Mouse (Mus musculus) right cerebral cortex, postnatal 25 days (tissue): ENCODE results near the gene Filip1l.

Source experiments
- DNase-seq: peaks from one replicate; pipeline ENCODE4 v3.0.0; 2022

Gene Filip1l

GRCm38 (mm10) chr16:57573831-57574230, 220.9 kb downstream of the Filip1l start:
- DNase-seq = no peak

DNA sequence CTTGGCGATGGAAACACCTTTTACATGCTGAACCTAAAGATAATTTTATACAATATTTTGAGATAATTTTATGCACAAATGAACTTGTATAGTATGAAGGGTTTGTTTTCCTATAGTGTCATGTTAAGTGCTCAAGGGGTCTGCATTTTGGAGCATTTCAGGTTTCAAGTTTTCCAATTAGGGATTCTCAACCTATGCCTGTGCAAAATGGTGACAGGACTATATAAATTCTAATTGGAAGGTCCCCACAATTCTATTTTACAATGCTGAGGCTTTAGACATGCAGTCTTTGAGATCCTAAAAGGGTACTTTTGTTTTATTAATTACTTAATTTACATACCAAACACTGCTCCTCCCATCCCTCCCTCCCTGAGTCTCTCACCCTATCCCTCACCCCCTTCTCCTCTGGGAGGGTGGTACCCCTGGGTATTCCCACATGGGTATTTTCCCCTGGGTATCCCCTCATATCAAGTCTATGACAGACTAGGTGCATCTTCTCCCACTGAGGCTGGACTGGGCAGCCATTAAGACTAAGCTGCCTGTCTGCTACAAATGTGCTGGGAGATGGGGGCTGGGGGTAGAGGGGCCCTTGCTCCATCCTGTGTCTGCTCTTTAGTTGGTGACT, 223.0 kb downstream of the Filip1l start:
- no peak for DNase-seq

DNA sequence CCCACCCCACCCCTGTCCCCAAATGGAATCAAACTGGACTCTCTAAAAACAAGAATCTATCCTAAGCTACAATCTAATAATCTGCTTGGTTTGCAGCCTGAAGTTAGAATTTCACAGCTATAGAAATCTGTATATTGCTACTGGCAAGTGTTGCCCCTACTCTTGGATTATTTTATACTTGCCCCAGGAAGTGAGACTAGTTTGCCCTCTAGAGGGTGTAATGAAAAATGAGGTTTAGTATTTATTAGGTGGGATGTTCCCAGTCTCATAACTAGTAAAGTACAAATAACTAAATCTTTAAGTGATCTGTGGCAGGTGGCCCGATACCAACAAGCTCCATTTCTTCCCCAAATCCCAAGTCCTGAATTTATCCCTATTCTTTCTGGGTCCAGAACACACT, 224.6 kb downstream of the Filip1l start:
- DNase-seq = no peak

- no peak for DNase-seq
Observed at GRCm38 (mm10) chr16:57580041-57580440, 227.1 kb downstream of the Filip1l start.

GRCm38 (mm10) chr16:57582008-57582407, 229.1 kb downstream of the Filip1l start:
- no peak for DNase-seq

DNA sequence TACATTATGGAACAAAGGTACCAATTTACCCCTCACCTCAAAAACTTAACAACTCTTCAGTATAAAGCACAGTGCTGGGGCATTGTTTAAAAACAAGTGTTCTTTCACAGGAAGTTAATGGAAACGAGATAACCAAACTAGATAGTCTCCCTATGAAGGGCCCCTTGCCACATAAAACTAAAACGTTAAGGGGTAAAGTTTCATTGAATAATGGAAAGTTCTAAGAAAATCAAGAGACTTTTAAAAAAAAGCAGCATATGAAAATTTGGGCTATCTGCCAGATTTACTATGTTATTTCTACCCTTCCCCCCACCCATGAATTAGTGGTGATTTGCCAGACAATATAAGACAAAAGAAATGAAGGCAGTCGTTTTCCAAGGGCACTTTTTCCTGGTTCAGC, 232.3 kb downstream of the Filip1l start:
- no peak for DNase-seq

DNA sequence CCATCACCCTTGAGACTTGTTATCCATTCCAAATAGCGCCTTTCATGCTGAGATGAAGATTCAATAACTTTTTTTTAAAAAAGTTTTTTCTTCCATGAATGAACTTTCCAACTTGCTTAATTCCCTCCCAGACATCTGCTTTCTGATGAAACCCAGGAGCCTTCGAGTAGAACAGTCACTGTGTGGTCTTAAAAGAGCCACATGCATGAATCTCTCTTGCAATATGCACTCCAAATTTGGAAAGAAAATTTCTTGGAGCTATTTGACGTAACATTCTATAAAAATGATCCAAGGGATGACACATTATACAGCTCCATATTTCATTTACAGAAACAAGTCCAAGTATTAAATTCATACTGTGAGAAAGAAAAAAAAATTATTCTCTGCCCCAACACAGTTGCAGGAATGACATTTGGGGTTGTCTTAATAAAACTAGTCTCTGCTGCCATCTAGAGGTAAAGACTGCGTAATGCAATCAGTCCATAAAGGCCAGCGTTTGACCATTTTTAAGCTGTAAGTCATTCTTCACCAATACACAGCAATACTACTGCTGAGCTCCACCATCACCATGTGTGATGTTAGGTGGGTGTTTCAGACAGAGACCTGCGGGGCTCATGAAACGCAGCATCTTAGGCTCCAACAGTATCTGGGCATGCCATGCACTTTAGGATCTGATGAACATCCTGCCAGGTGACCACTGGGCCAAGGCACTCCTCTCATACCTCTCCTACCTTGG, 240.7 kb downstream of the Filip1l start:
- DNase-seq = peak; percentile 4

DNA sequence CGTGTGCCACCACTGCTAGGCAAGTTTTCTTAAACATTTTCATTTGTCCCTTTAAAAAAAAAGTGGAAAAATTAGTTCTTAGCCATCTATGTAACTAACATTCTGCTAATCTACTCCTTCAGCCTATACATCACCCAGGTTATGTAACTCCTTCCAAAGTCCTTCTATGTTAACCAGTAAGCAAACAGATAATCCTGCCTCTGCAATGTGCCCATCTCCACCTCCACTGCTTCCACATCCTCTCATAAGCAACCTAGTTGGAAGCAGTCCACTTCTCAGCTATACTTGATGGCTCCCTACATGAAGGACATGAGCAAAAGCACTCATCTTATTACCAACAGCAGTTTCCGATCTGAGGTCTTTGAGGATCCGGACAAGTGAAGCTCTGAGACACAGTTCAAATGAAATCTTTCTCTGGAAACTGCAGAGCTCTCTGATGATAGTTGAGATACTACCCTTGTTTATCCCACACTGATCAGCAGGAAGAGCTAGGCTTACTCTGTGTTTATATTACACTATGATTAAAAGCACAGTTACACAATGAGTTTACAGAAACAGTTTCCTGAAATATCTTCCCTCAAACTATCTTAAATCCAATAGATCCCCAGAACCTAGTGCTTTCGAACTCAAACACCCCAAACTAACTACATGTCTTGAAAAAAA, 244.5 kb downstream of the Filip1l start:
- no peak for DNase-seq

DNA sequence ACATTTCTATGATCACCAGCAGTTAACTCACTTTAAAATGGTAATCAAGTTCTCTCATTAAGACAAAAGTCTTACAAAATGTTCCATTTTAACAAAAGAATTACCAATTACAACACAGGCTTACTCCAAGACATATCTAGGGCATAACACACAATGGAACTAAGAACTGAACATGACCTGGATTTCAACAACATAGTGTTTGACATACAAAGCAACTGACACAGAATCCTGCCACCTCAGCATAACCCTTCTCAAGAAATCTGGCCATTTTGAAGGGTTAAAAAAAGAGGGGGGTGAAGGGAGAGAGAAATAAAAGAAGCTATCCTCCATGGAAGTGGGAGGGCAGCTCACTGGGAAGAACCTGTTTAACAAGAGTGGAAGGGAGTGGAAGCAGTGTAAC, 248.1 kb downstream of the Filip1l start:
- DNase-seq = no peak

GRCm38 (mm10) chr16:57606444-57607227, 253.7 kb downstream of the Filip1l start, which contains the start of gene Cmss1:
TSS of gene Cmss1 (minus strand) at chr16:57606864.
- DNase-seq = peak; percentile 82

- no peak for DNase-seq
Observed at GRCm38 (mm10) chr16:57611768-57612167, 258.9 kb downstream of the Filip1l start.
